Mouse (Mus musculus) neural tube, embryonic 13.5 days (tissue): ENCODE measurements at regions not wholly inside any gene's neighbourhood (a gene's known extent, or its start where the extent isn't known, plus 50 kb on each side); places are given as distances from the start of the nearest gene placed in this dataset.

Experiments used
- ATAC-seq: fragments of 200-750 bp; cut with Nextera tagmentation; 2 replicates; pipeline ENCODE4 v1.8.0; 2017; ENCODE audit warnings: low read depth, mild to moderate bottlenecking, moderate TSS enrichment, moderate library complexity
- H3K27ac ChIP-seq: fragments of 300-500 bp; sonication (generic); replicated peaks from 2 replicates; pipeline ENCODE4 v1.5.1; 2015; ENCODE audit warnings: moderate library complexity, mild to moderate bottlenecking, inconsistent platforms
- H3K27me3 ChIP-seq: fragments of 300-500 bp; sonication (generic); 2 replicates; pipeline ENCODE4 v1.6.1; 2015; ENCODE audit warnings: mild to moderate bottlenecking, inconsistent platforms
- H3K36me3 ChIP-seq: fragments of 300-500 bp; sonication (generic); 2 replicates; pipeline ENCODE4 v1.6.1; 2015; ENCODE audit warnings: mild to moderate bottlenecking, inconsistent platforms
- H3K4me1 ChIP-seq: fragments of 300-500 bp; sonication (generic); replicated peaks from 2 replicates; pipeline ENCODE4 v1.6.1; 2015; ENCODE audit warnings: inconsistent platforms
- H3K4me2 ChIP-seq: fragments of 300-500 bp; sonication (generic); 2 replicates; pipeline ENCODE4 v1.6.1; 2015; ENCODE audit warnings: inconsistent platforms, mild to moderate bottlenecking, moderate library complexity
- H3K4me3 ChIP-seq: fragments of 300-500 bp; sonication (generic); 2 replicates; pipeline ENCODE4 v1.5.1; 2015; ENCODE audit warnings: mild to moderate bottlenecking, inconsistent platforms
- H3K9ac ChIP-seq: fragments of 300-500 bp; sonication (generic); 2 replicates; pipeline ENCODE4 v1.6.1; 2015; ENCODE audit warnings: moderate library complexity, mild to moderate bottlenecking, inconsistent platforms
- H3K9me3 ChIP-seq: fragments of 300-500 bp; sonication (generic); 2 replicates; pipeline ENCODE4 v1.6.1; 2016; ENCODE audit warnings: inconsistent platforms
- WGBS: fragments of 180-500 bp; shearing (Covaris S2); methylation state at CpG from one replicate; pipeline ENCODE4 v1.1.7; 2015; 5-methylcytosine and 5-hydroxymethylcytosine counted together

DNA sequence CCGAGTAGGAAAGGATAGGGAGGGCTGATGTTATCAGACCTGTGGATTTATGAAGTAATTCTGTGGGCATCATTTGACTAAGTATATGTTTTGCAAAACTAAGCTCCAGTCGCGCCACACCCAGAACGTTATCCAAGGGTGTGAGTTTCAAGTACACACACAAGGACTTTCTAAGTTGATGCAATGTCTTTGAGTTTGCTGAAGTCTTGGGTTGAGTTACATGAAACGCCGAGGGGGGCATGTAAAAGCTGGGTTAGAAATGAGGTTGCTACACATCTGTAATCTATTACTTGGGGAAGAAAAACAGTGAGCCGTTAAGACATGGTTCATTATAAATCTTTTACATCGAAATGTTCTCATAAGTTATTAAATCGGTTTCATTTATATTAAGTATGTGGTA is 102.1 kb upstream of the Cnot2 start:
- no peak for ATAC-seq
- H3K4me2 ChIP-seq, result no peak overlapping the region
- no peaks in the 10 kb centered on the region for H3K4me1 ChIP-seq
- peaks cover 4% of the 10 kb centered on the region; the same call in 1 of the 2 replicates for H3K9me3 ChIP-seq
- no peak overlapping the region for H3K27ac ChIP-seq
- 86% methylated on average over 9 of the region's 9 CpGs for WGBS
- no peaks in the 10 kb centered on the region for H3K27me3 ChIP-seq
- no peak overlapping the region for H3K9ac ChIP-seq
- no peak overlapping the region for H3K4me3 ChIP-seq
- H3K36me3 ChIP-seq, result no peaks in the 10 kb centered on the region

DNA sequence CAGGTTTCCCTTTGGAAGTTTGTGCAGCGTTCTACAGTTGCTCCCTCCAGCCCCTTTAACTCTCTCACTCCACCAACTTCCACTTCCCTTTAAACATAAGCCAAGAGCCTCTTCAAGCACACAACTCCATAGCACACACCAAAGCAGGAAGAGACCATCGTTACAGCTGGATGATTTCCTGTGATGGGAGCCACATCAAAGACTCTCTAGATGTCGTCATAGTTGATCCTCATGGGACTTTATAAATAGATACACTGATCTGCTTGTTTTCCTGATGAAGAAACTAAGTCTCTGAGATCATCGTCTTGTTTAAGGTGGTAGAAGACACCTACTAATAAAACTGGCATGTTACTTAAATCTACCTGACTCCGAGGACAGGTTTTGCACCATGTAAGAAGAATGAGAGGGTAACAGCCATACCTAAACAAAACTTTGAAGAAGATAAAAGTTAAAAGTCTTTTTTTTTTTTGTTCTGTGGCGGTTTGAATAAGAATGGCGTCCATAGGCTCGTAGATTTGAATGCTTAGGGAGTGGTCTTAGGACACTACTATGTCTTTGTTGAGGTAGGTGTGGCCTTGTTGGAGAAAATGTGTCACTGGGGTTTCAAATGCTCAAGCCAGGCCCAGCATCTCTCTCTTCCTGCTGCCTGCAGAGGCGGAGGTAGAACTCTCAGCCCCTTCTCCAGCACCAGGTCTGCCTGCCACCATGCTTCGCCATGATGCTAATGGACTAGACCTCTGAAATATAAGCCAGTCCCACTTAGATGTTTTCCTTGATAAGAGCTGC is 97.8 kb upstream of the Cnot2 start:
- Histone ChIP-seq H3K36me3 (no peaks in the 10 kb centered on the region), H3K27me3 (no peaks in the 10 kb centered on the region), H3K4me2 (no peak overlapping the region), H3K4me3 (no peak overlapping the region), H3K9ac (no peak overlapping the region), H3K27ac (no peak overlapping the region), H3K9me3 (peaks cover 4% of the 10 kb centered on the region; the same call in 1 of the 2 replicates), H3K4me1 (no peaks in the 10 kb centered on the region)
- ATAC-seq, result no peak
- 86% methylated on average over 10 of the region's 10 CpGs for WGBS

DNA sequence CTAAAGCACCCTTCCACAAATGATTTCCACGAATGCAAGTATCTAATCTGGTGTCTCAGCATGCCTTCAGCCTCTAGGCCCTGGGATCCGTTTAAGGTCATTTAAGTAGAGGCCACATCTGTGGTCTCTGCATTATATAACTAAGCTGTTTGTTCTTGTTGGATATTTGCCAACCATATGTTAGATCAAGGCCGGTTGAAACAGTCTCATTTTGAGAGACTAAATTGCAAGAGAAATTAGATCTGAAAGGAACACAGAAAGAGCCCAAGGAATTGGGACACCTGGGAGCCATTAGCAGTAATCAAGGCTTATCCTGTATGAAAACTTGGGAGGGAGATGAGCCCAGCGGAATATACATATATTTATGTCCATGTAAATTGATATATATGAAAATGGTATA is 96.6 kb upstream of the Cnot2 start:
- Histone ChIP-seq H3K36me3 (no peaks in the 10 kb centered on the region), H3K9me3 (peaks cover 4% of the 10 kb centered on the region; the same call in 1 of the 2 replicates), H3K27me3 (no peaks in the 10 kb centered on the region), H3K9ac (no peak overlapping the region), H3K4me2 (no peak overlapping the region), H3K4me3 (no peak overlapping the region), H3K4me1 (no peaks in the 10 kb centered on the region), H3K27ac (no peak overlapping the region)
- WGBS, result 42% methylated on average over 4 of the region's 4 CpGs
- ATAC-seq, result no peak

DNA sequence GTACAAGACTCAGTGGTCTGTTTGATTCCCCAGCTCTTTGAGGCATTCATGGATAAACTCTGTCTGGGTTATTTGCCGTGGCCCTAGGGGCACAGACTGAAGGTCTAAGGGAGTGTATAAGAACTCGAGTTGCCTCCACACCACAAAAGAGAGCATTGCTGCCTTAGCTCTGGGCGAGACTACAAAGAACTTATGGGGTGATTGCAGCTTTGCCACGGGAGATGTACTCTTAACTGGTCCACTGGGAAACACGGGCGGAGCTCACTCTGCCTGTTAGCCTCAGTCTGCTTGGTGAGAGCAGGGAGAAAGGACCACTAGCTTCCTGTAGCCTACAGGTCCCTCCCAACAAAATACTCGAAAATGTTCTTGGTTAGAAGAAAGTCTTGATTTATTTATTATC is 93.9 kb upstream of the Cnot2 start:
- no peaks in the 10 kb centered on the region for H3K36me3 ChIP-seq
- H3K4me1 ChIP-seq, result no peaks in the 10 kb centered on the region
- no peak for ATAC-seq
- 66% methylated on average over 7 of the region's 7 CpGs for WGBS
- no peak overlapping the region for H3K9ac ChIP-seq
- no peaks in the 10 kb centered on the region for H3K9me3 ChIP-seq
- H3K4me3 ChIP-seq, result no peak overlapping the region
- no peak overlapping the region for H3K27ac ChIP-seq
- H3K27me3 ChIP-seq, result no peaks in the 10 kb centered on the region
- H3K4me2 ChIP-seq, result no peak overlapping the region

DNA sequence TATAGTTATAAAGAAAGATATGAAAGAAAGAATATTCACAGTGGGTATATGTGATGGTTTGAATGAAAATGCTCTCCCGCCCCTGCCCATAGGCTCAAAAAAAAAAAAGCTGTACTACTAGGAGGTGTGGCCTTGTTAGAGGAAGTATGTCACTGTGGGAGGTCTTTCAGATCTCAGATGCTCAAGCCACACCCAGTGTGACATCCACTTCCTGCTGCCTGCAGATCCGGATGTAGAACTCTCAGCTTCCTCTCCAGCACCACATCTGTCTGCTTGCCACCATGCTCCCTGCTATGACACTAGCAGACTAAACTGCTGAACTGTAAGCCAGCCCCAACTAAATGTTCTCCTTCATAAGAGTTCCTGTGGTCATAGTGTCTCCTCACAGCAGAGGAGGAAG is 93.0 kb upstream of the Cnot2 start:
- 82% methylated on average over 2 of the region's 2 CpGs for WGBS
- Histone ChIP-seq H3K4me1 (no peaks in the 10 kb centered on the region), H3K27me3 (no peaks in the 10 kb centered on the region), H3K4me2 (no peak overlapping the region), H3K27ac (no peak overlapping the region), H3K9ac (no peak overlapping the region), H3K4me3 (no peak overlapping the region), H3K36me3 (no peaks in the 10 kb centered on the region), H3K9me3 (no peaks in the 10 kb centered on the region)
- ATAC-seq, result no peak

DNA sequence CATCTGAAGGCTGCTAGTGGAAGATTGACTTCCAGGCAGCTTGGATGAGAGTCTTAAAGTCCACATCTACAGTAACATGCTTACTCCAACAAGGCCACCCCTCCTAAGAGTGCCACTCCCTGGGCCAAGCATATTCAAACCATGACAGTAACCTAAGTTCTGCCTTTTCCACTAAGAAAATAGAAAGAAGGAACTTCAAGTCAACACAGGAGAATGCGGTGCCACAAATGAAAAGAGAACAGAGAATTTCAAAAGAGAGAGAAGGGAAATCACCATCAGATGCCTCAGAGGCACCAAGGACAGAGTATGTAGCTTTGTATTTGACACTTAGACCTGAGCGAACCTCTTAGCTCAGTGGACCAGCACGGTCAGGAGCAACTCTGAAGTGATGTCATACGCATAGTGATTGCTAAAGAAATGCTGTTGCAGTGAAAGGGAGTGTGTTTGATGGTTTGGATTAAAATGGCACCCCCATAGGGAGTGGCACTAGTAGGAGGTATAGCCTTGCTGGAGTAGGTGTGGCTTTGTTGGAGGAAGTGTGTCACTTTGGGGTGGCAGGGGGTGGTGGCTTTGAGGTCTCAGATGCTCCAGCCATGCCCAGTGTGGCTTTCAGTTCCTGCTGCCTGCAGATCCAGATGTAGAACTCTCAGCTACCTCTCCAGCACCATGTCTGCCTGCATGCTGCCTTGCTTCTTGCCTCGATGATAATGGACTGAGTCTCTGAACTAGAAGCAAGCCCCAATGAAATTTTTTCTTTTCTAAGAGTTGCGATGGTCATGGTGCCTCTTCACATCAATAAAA is 77.1 kb upstream of the Cnot2 start:
- ATAC-seq, result no peak
- no peaks in the 10 kb centered on the region for H3K9me3 ChIP-seq
- no peaks in the 10 kb centered on the region for H3K36me3 ChIP-seq
- H3K27me3 ChIP-seq, result no peaks in the 10 kb centered on the region
- WGBS, result 95% methylated on average over 6 of the region's 6 CpGs
- H3K4me2 ChIP-seq, result no peak overlapping the region
- no peak overlapping the region for H3K4me3 ChIP-seq
- no peak overlapping the region for H3K9ac ChIP-seq
- no peak overlapping the region for H3K27ac ChIP-seq
- peaks cover 4% of the 10 kb centered on the region; the same call in 1 of the 2 replicates for H3K4me1 ChIP-seq

DNA sequence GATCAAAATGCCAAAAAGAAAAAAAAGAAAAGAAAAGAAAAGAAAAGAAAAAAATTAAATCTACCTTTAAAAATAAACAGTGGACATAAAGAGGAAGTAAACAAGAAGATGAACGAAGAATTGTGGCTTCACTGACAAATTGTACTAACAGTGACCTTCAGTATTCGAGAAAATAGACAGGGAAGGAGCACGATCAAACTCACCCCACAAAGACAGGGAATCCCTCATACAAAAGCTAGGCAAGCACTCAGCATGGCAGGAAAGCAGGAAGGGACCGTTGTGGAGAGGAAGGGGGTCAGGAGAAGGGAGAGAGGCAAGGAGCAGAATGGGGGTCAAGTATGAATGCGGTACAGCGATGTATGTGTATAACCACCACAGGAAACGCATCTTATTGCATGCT is 74.6 kb upstream of the Cnot2 start:
- H3K27ac ChIP-seq, result no peak overlapping the region
- H3K9ac ChIP-seq, result no peak overlapping the region
- H3K36me3 ChIP-seq, result no peaks in the 10 kb centered on the region
- H3K4me1 ChIP-seq, result peaks cover 4% of the 10 kb centered on the region; the same call in 1 of the 2 replicates
- H3K4me2 ChIP-seq, result no peak overlapping the region
- H3K9me3 ChIP-seq, result no peaks in the 10 kb centered on the region
- ATAC-seq, result no peak
- H3K4me3 ChIP-seq, result no peak overlapping the region
- H3K27me3 ChIP-seq, result no peaks in the 10 kb centered on the region
- 76% methylated on average over 7 of the region's 7 CpGs for WGBS

DNA sequence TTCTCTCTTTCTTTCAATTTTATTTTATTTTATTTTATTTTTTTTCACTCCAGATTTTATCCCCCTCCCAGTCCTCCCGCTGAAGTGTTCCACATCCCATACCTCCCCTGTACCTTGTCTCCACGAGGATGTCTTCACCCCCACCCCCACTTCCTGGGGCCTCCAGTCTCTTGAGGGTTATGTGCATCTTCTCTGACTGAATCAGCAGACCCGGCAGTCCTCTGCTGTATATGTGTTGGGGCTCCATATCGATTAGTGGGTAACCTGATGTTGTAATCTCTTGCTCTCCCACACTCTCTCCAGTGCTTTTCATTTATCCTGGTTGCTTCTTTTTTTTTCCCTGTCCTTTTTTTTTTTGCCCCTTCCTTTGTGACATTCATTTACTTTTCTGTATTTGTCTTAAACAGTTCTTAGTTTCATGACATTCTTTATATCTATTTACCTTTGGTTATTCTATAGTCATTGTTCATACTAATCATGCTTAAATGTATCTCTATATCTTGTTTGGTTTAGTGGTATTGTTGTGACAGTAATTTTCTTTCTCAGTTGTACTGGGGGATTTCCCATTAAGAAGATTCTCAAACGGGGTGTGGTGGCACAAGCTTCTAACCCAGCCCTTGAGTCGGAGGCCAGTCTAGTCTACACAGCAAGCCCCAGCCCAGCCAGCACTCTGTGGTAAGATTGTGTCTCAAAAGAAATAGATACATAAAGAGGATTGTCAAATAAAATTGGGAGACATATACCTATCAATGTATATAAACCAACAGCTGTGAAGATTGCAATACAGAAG is 73.9 kb upstream of the Cnot2 start:
- WGBS, result 83% methylated on average over 6 of the region's 6 CpGs
- Histone ChIP-seq H3K9ac (no peak overlapping the region), H3K27ac (no peak overlapping the region), H3K4me3 (no peak overlapping the region), H3K9me3 (no peaks in the 10 kb centered on the region), H3K36me3 (no peaks in the 10 kb centered on the region), H3K27me3 (no peaks in the 10 kb centered on the region), H3K4me2 (no peak overlapping the region), H3K4me1 (peaks cover 4% of the 10 kb centered on the region; the same call in 1 of the 2 replicates)
- no peak for ATAC-seq

DNA sequence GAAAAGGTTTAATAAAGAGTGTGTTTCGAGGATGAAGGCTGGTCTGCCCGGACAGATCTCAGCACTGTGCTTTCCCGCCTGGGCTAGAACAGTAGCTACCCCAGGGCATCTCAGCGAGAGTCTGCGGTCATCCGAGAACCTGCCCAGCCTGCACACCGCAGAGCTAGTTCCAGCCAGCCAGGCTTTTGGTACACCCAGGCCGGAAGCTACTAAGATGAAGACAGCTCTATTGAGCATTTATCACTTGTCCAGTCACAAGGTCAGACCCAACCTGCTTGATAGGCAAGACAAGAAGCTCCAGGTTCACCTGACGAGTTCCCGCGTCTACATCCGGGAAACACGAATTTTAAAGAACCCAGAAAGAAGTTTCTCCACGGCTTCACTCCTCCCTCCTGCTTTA is 72.8 kb upstream of the Cnot2 start:
- H3K27ac ChIP-seq, result no peak overlapping the region
- H3K9ac ChIP-seq, result no peak overlapping the region
- no peaks in the 10 kb centered on the region for H3K36me3 ChIP-seq
- ATAC-seq, result no peak
- H3K4me2 ChIP-seq, result no peak overlapping the region
- no peaks in the 10 kb centered on the region for H3K27me3 ChIP-seq
- WGBS, result 93% methylated on average over 14 of the region's 14 CpGs
- H3K4me1 ChIP-seq, result peaks cover 4% of the 10 kb centered on the region; the same call in 1 of the 2 replicates
- H3K9me3 ChIP-seq, result no peaks in the 10 kb centered on the region
- H3K4me3 ChIP-seq, result no peak overlapping the region

DNA sequence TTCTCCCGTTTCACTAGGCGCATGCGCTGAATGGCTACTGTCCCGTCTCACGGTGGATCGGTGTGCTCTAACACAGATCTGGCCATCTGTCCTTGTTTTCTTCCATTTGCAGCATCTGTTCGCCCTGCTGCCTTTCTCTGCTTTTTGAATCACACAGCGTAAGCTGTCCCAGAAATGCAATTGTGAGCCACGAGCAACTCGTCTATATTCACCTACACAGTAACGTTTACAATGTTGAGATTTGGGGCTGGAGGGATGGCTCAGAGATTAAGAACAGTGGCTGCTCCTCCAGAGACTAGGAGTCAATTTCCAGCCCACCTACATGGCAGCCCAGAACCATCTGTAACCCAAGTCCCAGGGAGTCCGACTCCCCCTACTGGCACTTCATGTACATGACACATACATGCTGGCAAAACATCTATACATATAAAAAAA is 72.2 kb upstream of the Cnot2 start:
- H3K9ac ChIP-seq, result no peak overlapping the region
- no peaks in the 10 kb centered on the region for H3K36me3 ChIP-seq
- no peak overlapping the region for H3K4me3 ChIP-seq
- 77% methylated on average over 12 of the region's 12 CpGs for WGBS
- H3K4me2 ChIP-seq, result no peak overlapping the region
- no peaks in the 10 kb centered on the region for H3K9me3 ChIP-seq
- no peaks in the 10 kb centered on the region for H3K27me3 ChIP-seq
- ATAC-seq, result no peak
- H3K27ac ChIP-seq, result no peak overlapping the region
- peaks cover 4% of the 10 kb centered on the region; the same call in 1 of the 2 replicates for H3K4me1 ChIP-seq

DNA sequence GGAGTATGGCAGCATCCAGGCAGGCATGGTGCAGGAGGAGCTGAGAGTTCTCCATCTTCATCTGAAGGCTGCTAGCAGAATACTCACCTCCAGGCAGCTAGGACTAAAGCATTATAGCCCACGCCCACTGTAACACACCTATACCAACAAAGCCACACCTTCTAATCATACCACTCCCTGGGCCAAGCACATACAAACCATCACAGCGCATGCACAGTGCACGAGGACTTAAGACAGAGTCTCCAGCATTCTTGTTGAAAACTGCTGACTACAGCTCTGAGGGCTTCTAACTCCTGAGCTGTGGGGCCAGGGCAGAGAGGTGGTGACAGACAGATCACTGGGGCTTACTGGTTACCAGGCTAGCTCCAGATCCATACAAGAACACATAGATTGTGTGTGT is 68.0 kb upstream of the Cnot2 start:
- no peaks in the 10 kb centered on the region for H3K27me3 ChIP-seq
- no peak overlapping the region for H3K4me2 ChIP-seq
- no peak for ATAC-seq
- H3K4me1 ChIP-seq, result no peaks in the 10 kb centered on the region
- WGBS, result 99% methylated on average over 3 of the region's 3 CpGs
- no peak overlapping the region for H3K9ac ChIP-seq
- H3K36me3 ChIP-seq, result no peaks in the 10 kb centered on the region
- H3K9me3 ChIP-seq, result no peaks in the 10 kb centered on the region
- no peak overlapping the region for H3K4me3 ChIP-seq
- H3K27ac ChIP-seq, result no peak overlapping the region

DNA sequence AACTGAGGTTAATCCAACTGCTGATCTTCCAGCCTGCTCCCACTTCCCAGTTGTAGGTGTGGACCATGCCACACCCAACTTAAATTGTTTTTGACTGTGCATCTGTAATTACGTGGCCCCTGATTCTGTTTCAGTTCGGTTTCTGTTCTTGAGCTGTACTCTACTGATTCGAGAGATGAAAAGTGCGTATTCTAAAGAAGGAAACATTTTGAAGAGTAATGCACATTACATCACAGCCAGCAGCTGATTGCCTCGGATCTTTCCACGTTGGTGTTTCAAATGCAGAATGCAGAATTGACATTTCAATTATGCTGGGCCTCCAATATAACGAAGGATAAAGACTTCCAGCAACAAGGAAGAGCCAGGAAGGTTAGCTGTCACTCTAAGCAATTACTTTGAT is 64.7 kb upstream of the Cnot2 start:
- H3K9me3 ChIP-seq, result no peaks in the 10 kb centered on the region
- no peak for ATAC-seq
- H3K4me3 ChIP-seq, result no peak overlapping the region
- WGBS, result 80% methylated on average over 7 of the region's 7 CpGs
- H3K27ac ChIP-seq, result no peak overlapping the region
- no peak overlapping the region for H3K9ac ChIP-seq
- H3K27me3 ChIP-seq, result no peaks in the 10 kb centered on the region
- no peak overlapping the region for H3K4me2 ChIP-seq
- no peaks in the 10 kb centered on the region for H3K4me1 ChIP-seq
- no peaks in the 10 kb centered on the region for H3K36me3 ChIP-seq
